Mouse (Mus musculus): ENCODE measurements around the gene Ppp3cb. TPM values are rescaled to one million over a fixed set of nuclear protein-coding genes. Genes with fewer than 3 reads are reported as not detected.

Ppp3cb gene
- total and polyA plus RNA-seq, 3 experiments, result 20.4 to 62.9 (median 32.6) TPM

DNA sequence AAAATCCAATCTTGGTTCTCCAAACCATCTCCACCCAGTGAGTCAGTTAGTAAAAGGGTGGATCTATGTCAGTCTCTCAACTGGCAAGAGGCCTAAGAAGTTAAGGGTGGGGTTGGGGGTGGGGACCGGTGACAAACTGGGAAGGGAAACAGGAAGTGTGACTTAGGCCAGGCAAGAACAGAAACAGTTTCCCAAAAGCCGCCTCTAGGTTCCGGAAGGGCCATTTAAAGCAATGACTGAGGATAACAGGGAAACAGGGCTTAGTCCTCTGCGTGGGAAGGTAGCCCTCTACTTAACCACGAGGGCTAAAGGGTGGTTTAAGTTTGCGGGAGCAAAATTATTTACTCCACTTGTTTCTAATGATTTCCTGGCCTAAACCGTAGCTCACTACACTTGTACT, 67.6 kb downstream of the Ppp3cb start:
- peaks cover 15 to 20% of the 10 kb centered on the region in 2 experiments for H3K4me1 ChIP-seq (ENCODE audit: control insufficient read depth in 1 of 2, insufficient read depth in 2 of 2, low read length in 2 of 2)
- H3K27ac ChIP-seq (ENCODE audit: control insufficient read depth, low read depth, low read length), result peak overlapping the region; percentile 99
- H3K9me3 ChIP-seq (replicated peaks; ENCODE audit: insufficient read depth, low read length), result no peaks in the 10 kb centered on the region
- peak overlapping the region; percentile 81 for H3K4me3 ChIP-seq (ENCODE audit: control insufficient read depth in 1 of 2, insufficient read depth in 1 of 2, low read depth in 2 of 2, low read length in 2 of 2)
- peak; percentile 93 for DNase-seq (ENCODE audit: low read depth, low spot score)
- peak overlapping the region; percentile 72 for H3K9ac ChIP-seq (ENCODE audit: control insufficient read depth, low read depth, low read length, poor library complexity, severe bottlenecking)
- peaks cover 1 to 36% of the 10 kb centered on the region in 2 experiments for H3K36me3 ChIP-seq (ENCODE audit: control insufficient read depth in 1 of 2, insufficient read depth in 2 of 2, low read length in 2 of 2)
- no peaks in the 10 kb centered on the region for H3K27me3 ChIP-seq (ENCODE audit: control insufficient read depth in 1 of 2, insufficient read depth in 2 of 2, low read length in 2 of 2)
- peaks cover 15% of the 10 kb centered on the region for H3K79me2 ChIP-seq (ENCODE audit: control insufficient read depth, insufficient read depth, low read length, poor library complexity)
- TF ChIP-seq NRF1 (IDR thresholded peaks at IDR 0.05; ENCODE audit: insufficient read depth, low read depth, low read length, poor library complexity, severe bottlenecking) (no peak), TCF12 (IDR thresholded peaks at IDR 0.05; ENCODE audit: low read depth, low read length) (0 out of 2 replicates have a peak, but pooled peaks have one; percentile 45), ZNF384 (IDR thresholded peaks at IDR 0.05; ENCODE audit: low read depth, low read length) (no peak), ETS1 (IDR thresholded peaks at IDR 0.05; ENCODE audit: low read depth, low read length) (peak; percentile 59), ELF1 (IDR thresholded peaks at IDR 0.05; ENCODE audit: low read depth, low read length) (peak; percentile 85), GATA1 (IDR thresholded peaks at IDR 0.05; ENCODE audit: low read depth, low read length) (no peak), CTCF (IDR thresholded peaks at IDR 0.05 in 2 of 3, conservative IDR thresholded peaks at IDR 0.05 in 1 of 3; ENCODE audit: control insufficient read depth in 1 of 3, insufficient read depth in 1 of 3, low read depth in 2 of 3, low read length in 3 of 3, poor library complexity in 1 of 3, severe bottlenecking in 1 of 3) (no peak), SIN3A (IDR thresholded peaks at IDR 0.05; ENCODE audit: low read length) (peak; percentile 90), E2F4 (IDR thresholded peaks at IDR 0.05; ENCODE audit: borderline replicate concordance, low read depth, low read length) (no peak), MAFK (IDR thresholded peaks at IDR 0.05; ENCODE audit: borderline replicate concordance, low read depth, low read length) (no peak), POLR2A (IDR thresholded peaks at IDR 0.05; ENCODE audit: control insufficient read depth in 1 of 2, insufficient read depth in 1 of 2, low read depth in 1 of 2, low read length in 2 of 2, poor library complexity in 1 of 2) (peak in 1 of 2 experiments; percentile 73; a peak in 2 of 4 replicates), RCOR1 (IDR thresholded peaks at IDR 0.05; ENCODE audit: low read depth, low read length) (0 out of 2 replicates have a peak, but pooled peaks have one; percentile 10), MEF2A (IDR thresholded peaks at IDR 0.05; ENCODE audit: extremely low read depth, insufficient replicate concordance, low read depth, low read length, poor library complexity, severe bottlenecking) (no peak), ZC3H11A (IDR thresholded peaks at IDR 0.05; ENCODE audit: low read depth, low read length) (no peak), USF1 (IDR thresholded peaks at IDR 0.05; ENCODE audit: low read depth, low read length) (0 out of 2 replicates have a peak, but pooled peaks have one; percentile 0), TBP (IDR thresholded peaks at IDR 0.05; ENCODE audit: low read depth, low read length) (peak; percentile 78), USF2 (IDR thresholded peaks at IDR 0.05; ENCODE audit: borderline replicate concordance in 1 of 2, insufficient read depth in 1 of 2, low read depth in 1 of 2, low read length in 2 of 2) (no peak), MYB (IDR thresholded peaks at IDR 0.05; ENCODE audit: low read depth, low read length) (no peak), HCFC1 (IDR thresholded peaks at IDR 0.05; ENCODE audit: low read depth, low read length) (peak; percentile 67), MYC (IDR thresholded peaks at IDR 0.05; ENCODE audit: low read depth, low read length) (peak; percentile 67; the same call in 1 of the 2 replicates), RAD21 (IDR thresholded peaks at IDR 0.05; ENCODE audit: low read depth, low read length) (no peak), MAZ (IDR thresholded peaks at IDR 0.05; ENCODE audit: low read depth, low read length) (no peak), MXI1 (IDR thresholded peaks at IDR 0.05; ENCODE audit: low read depth, low read length) (peak; percentile 30; the same call in 1 of the 2 replicates), POLR2AphosphoS5 (IDR thresholded peaks at IDR 0.05; ENCODE audit: borderline replicate concordance, low read depth, low read length) (no peak), JUND (IDR thresholded peaks at IDR 0.05; ENCODE audit: low read depth, low read length) (no peak), TAL1 (IDR thresholded peaks at IDR 0.05; ENCODE audit: low read length) (no peak), ZKSCAN1 (IDR thresholded peaks at IDR 0.05; ENCODE audit: low read depth, low read length) (no peak), GABPA (IDR thresholded peaks at IDR 0.05; ENCODE audit: low read depth, low read length) (no peak), SMC3 (IDR thresholded peaks at IDR 0.05; ENCODE audit: low read depth, low read length) (no peak), CHD1 (IDR thresholded peaks at IDR 0.05; ENCODE audit: low read depth, low read length) (peak; percentile 76; the same call in 1 of the 2 replicates), ZMIZ1 (IDR thresholded peaks at IDR 0.05; ENCODE audit: low read depth, low read length) (no peak), NELFE (IDR thresholded peaks at IDR 0.05; ENCODE audit: low read depth, low read length) (peak; percentile 68), POLR2AphosphoS2 (IDR thresholded peaks at IDR 0.05; ENCODE audit: low read length) (no peak; the same call in 1 of the 2 replicates), KAT2A (conservative IDR thresholded peaks at IDR 0.05; ENCODE audit: low read depth, low read length) (no peak), BHLHE40 (IDR thresholded peaks at IDR 0.05; ENCODE audit: borderline replicate concordance, low read depth, low read length) (peak; percentile 43; the same call in 1 of the 2 replicates), MAX (IDR thresholded peaks at IDR 0.05; ENCODE audit: low read length) (peak; percentile 52; the same call in 1 of the 2 replicates), EP300 (IDR thresholded peaks at IDR 0.05; ENCODE audit: low read depth in 1 of 2, low read length in 2 of 2) (peak in 1 of 2 experiments; percentile 65; a peak in 3 of 4 replicates)

All from MEL (cell line).